Mouse (Mus musculus): ENCODE measurements around the gene Myo3a.
"Not testable (repeated sequence)": the region's sequence is repeated elsewhere in the genome, so short reads cannot be mapped to it uniquely, and the experiment has no call there.

Gene Myo3a

DNA sequence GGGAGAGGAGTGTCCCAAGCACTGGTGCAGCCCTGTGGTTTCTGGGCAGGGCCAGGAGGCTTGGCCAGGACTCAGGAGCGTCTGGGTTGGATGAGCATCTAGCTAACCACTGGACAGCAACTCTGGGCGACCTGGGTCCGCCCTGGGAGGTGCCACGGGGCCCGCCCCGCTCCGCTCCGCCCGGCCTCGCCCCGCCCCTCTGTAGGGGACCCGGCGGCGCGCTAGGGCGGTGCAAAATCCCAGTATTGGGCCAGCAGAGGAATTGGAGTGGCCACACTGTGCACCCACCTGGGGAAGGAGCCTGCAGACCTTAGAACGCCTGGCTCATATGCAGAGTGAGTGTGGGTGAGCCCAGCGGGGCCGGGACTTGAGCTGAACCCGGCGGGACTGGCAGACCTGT is at the start of gene Myo3a:
Gene Myo3a (plus strand): TSS at position 196 of the 400 bp plus-strand sequence.
- no peak for DNase-seq (ENCODE audit: low spot score in 2 of 2)

DNA sequence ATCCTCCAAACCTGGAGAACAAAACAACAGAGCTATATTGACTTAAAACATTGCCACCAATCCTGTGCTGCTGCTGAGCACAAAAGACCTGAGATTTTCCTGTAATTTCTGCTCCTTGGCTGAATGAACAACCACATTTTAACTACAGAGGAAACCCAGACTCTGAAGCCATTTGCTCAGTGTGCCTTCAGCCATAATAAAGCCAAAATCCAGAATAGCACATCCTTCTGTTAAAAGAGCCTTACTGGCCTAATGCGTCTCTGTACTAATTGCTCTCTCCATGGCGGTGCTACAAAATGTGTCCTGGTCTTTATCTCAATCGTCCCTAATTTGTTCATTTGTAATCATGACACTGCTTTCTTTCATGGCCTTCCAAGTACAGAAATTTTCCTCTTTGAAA is 23.2 kb downstream of the Myo3a start:
- DNase-seq (ENCODE audit: low spot score in 2 of 2), result no peak

DNA sequence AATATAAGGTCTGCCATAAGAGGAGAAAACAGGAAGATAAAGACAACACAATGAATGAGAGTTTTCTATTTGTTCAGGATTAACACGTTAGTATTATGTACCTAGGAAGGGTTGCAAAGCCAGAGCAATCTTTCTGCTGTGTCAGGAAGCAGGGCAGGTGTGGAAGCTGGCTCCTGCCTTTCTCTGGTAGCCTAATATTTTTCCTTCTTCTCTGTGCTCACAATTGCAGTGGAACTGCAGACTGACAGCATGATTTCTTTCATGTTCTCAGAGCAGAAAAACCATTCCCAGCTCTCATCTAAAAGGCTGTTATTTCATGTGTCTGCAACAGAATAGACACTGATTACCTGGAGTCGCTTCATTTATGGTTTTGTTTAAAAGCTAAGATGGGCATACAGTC is 23.7 kb downstream of the Myo3a start:
- no peak for DNase-seq (ENCODE audit: low spot score in 2 of 2)

DNA sequence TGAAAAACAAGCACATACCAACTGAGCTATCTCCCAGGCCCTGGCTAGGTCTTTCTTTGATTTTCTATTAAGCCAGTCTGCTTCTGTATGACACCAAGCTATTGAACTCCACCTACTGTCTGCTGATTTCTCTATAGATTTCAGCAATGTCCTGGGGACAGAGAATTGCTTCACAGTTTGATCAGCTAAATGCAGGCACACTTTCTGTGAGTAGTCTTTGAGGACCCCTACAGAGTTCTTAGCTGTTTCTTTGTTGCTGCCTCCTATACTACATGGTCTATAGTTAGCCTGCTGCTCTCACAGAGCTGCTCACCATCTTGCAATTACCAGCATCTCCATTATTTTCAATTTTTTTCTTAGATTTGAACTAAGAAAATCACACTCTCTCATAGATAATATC is 28.3 kb downstream of the Myo3a start:
- DNase-seq (ENCODE audit: low spot score in 2 of 2), result no peak

DNA sequence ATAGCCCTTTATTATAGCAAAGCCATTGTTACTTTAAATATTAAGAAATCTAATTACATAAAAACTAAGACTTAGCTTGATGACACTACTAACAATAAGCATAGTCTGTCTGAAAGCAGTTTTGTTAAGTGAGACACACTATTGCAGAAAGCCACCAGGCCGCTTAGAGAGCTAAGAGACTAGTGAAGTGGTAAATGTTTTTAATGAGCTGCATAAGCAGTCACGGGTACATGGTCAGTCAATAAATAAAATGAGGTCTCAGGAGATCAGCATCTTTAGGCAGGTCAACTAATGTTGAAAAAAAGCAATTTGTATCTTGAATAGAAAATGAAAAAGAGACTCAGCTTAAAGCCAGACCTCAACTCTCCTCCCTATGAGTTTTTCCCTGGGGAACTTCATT is 44.3 kb downstream of the Myo3a start:
- DNase-seq (ENCODE audit: low spot score in 2 of 2), result no peak

DNA sequence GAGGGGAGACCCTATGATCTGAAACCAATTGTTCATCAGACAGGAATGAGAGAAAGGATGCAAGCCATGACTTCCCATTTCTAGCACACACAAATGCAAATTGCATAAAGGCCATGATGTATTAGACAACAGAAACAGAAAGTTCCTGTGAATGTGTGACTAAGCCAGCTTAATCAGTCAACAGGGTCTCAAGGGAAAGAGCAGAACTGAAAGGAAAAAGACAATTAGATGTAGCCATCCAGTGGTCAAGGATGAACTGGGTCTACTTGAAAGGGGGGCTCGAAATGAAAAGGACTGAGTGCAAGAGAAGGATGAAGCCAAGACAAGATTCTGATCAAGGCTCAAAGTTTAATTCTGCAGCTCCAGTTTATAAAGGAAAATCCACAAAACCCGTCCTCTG is 58.1 kb downstream of the Myo3a start:
- no peak for DNase-seq (ENCODE audit: low spot score in 2 of 2)

DNA sequence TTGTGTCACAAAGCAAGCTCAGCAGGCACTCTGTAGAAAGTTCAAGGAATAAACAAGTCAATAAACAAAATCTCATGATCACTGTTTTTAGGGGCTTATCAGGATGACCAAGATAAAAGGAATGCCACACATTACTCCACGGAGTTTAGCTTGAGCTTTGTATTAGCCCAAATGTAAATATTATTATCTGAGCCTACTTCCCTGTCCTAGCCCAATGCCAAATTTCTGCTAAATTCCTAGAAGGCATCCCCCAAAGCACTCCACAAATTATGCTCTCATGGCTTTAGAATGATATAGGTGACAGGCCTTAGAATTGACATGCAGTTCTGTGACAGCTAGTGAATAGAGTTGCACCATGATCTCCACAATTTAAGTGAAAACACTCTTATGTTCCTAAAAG is 58.5 kb downstream of the Myo3a start:
- no peak for DNase-seq (ENCODE audit: low spot score in 2 of 2)

DNA sequence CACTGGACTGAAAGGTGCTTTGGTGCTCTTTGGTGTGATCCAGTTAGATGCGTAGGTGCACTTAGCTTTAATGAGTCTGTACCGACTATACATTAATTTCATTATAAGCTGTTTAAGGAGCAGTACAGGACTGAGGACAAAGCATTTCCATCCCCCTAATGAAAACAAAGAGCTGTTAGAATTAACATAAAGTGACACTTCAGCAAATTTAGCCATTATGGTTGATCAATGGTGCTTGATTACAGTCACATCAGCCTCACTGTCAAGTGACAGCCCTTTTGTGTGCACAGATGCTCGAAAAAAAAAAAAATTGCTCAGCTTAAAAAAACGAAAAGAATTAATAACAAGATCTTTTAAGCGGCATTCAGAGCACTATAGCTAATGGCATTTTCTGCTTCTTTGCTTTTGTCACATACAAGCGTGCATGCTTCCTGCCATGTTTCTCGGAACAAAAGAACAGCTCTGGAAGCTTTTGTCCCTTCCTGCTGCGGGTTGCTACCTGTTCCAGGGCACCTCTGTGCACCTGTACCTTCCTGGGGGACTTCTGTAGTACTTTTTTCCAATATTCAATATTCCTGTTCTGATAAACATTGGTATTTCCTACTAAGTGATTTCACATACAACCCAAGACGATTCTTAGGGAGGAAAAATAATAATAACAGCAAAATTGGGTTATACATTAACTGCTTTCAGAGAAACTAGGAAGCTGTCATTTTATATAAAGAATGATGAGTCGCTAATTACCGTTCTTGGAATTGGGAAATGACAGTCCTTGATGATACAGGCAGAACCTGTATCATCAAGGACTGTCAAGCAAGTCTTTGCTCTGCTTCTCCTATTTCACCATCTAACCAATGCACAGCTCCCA is 66.5 kb downstream of the Myo3a start:
- DNase-seq (ENCODE audit: low spot score in 2 of 2), result no peak

DNA sequence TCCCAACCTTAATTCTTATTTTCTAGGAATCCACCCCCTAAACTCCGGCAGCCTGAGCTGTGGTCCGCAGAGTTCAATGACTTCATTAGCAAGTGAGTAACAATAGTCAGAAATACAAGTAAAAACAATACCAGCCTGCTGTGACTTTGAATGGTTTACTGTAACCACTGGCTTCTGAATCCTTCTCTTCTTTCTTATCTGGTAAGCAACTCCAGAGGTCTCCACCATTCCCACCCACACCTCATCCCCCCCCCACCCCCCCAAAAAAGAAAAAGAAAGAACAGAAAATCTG is 67.1 kb downstream of the Myo3a start:
- no peak for DNase-seq (ENCODE audit: low spot score in 2 of 2)

DNA sequence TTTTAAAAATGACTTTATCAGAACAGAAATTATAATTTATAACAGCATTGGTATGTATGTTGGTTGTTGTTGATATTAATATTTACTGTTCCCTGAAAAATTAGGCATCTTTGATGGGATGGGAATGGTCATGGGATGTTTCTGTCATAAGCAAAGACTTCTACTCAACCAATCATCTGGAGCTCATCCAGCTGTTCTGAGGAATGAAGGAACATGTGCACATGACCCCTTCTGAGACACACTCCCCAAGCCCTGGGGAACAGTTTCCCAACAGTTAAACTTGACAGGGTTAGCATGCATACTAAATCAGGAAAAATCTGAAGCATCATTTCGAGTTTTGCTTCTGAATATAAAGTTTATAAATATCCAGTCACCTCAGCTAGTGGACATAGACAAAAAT is 70.6 kb downstream of the Myo3a start:
- no peak for DNase-seq (ENCODE audit: low spot score in 2 of 2)

DNA sequence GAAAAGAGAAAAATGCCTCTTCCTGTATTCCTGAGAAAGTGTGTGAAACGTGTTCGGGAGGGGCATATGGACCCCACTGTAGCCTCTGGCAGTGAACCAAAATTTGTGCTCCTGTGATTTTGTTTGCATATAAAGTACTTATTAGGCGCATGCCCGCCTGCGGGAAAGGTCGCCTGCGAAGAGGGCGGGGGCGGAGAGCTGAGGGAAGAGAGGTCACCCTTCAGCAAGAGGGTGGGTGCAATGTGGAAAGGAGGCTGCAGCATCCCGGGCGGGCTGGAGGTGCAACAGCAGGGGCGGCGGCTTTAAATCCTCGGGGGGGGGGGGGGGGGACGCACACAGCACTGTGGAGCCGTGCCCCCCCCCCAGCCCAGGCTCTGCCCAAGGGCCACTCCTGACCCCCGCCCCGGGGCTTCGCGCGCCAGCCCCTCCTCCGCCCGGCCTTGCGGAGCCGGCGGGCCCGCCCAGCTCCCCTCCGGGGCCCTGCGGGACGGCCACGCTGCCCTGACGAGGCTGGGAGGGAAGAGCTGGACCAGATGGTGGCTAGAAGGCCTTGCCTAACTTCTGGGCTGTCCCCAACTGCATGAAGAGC is 111.1 kb downstream of the Myo3a start:
- DNase-seq (ENCODE audit: low spot score in 2 of 2), result no peak

DNA sequence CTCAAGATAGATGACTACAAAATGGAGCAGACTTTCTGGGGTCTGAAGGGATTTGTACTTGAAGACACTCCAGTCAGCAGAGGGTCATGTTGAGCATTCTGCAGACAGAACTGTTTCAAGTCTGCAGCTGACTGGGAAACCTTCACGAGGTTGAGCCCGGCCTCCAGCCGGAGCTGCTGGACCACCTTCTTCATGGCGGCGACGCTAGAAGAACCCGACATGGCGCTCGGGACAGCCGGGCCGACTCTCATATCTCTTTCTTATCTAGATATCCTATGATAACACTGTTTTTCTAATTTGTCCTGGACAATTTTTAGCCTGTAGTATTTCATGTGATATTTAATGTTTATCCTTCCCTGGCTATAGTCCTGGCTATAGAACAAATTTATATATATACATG is 183.2 kb downstream of the Myo3a start:
- not testable (repeated sequence) for DNase-seq (ENCODE audit: low spot score in 2 of 2)

DNA sequence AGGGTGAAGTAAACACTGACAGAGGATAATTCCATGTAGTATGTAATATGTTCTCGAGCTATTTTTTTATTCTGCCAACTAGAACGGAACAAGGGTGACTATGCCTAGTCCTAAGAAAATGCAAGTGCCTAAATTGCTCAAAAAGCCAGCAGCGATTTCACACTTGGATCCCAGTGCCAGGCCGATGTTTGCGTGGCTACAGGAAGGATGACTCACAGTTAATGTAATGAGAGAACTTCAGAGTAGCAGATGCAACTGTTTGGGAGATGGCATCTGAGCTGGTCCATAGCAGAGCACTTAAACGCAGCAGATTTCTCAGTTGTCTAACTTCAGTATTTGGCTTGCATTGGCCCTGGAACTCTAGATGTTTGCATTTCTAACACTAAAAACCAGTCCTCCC is 321.1 kb downstream of the Myo3a start:
- DNase-seq (ENCODE audit: low spot score in 2 of 2), result no peak

DNA sequence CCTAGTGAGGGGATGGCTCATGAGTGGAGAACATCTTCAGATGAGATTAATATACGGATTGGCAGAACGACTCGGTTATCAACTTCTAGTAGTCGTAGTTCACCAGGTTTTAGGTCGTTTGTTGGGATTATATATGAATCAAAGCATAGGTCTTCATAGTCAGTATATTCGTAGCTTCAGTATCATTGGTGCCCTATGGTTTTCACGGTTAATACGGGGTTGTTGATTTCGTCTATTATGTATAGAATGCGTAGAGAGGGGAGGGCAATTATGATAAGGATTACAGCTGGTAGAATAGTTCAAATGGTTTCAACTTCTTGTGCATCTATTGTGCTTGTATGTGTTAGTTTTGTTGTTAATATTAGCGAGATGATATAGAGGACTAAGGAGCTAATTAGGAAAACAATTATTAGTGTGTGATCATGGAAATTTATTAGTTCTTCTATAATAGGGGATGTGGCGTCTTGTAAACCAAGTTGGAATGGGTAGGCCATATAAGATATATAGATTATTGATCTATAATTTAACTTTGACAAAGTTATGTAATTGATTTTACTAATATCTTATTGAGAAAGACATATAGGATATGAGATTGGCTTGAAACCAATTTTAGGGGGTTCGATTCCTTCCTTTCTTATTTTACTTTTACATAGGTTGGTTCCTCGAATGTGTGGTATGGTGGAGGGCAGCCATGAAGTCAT is 360.3 kb downstream of the Myo3a start:
- not testable (repeated sequence) for DNase-seq (ENCODE audit: low spot score in 2 of 2)

DNA sequence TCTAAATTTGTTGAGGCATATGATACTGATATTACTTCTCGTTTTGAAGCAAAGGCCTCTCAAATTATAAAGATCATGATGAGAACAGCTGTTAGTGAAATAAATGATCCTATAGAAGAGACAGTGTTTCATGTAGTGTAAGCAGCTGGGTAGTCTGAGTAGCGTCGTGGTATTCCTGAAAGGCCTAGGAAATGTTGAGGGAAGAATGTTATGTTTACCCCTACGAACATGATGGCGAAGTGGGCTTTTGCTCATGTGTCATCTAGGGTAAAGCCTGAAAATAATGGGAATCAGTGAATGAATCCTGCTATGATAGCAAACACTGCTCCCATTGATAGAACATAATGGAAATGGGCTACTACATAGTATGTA is 360.9 kb downstream of the Myo3a start:
- not testable (repeated sequence) for DNase-seq (ENCODE audit: low spot score in 2 of 2)

DNA sequence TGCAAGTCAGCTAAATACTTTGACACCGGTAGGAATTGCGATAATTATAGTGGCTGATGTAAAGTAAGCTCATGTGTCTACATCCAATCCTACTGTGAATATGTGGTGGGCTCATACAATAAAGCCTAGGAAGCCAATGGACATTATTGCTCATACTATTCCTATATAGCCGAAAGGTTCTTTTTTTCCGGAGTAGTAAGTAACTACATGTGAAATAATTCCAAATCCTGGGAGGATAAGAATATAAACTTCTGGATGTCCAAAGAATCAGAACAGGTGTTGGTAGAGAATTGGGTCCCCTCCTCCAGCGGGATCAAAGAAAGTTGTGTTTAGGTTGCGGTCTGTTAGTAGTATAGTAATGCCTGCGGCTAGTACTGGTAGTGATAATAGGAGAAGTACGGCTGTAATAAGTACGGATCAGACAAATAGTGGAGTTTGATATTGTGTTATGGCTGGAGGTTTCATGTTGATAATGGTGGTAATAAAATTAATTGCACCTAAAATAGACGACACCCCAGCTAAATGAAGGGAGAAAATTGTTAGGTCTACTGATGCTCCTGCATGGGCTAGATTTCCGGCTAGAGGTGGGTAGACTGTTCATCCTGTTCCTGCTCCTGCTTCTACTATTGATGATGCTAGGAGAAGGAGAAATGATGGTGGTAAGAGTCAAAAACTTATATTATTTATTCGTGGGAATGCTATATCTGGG is 361.5 kb downstream of the Myo3a start:
- not testable (repeated sequence) for DNase-seq (ENCODE audit: low spot score in 2 of 2)

DNA sequence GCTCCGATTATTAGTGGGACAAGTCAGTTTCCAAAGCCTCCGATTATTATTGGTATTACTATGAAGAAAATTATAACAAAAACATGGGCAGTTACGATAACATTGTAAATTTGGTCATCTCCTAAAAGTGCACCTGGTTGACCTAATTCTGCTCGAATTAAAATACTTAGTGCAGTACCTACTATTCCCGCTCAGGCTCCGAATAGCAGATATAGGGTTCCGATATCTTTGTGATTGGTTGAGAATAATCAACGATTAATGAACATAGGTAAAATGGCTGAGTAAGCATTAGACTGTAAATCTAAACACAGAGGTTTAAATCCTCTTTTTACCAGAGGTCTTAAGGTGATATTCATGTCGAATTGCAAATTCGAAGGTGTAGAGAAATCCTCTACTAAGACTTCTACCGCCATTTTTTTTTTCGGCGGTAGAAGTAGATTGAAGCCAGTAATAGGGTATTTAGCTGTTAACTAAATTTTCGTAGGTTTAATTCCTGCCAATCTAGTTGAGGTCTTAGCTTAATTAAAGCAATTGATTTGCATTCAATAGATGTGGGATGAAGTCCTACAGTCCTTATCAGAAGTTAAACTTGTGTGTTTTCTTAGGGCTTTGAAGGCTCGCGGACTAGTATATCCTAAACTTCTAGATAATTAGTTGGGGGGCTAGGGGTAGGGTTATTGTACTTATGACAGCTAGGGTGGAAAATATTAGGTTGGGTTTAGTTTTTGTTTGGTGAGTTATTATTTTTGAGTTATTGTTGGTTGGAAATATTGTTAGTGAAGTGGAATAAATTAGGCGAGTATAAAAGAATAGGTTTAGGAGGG is 362.3 kb downstream of the Myo3a start:
- DNase-seq (ENCODE audit: low spot score in 2 of 2), result not testable (repeated sequence)

DNA sequence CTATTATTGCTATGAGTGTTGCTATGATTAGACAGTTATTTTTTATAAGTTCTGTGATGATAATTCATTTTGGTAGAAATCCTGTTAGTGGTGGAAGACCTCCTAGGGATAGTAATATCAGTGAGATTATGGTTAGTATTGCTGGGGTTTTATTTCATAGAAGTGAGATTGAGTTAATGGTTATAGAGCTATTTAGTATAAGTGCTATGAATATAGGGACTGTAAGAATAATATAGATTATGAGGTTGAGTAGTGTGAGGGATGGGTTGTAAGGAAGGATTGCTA is 362.8 kb downstream of the Myo3a start:
- no peak for DNase-seq (ENCODE audit: low spot score in 2 of 2)

DNA sequence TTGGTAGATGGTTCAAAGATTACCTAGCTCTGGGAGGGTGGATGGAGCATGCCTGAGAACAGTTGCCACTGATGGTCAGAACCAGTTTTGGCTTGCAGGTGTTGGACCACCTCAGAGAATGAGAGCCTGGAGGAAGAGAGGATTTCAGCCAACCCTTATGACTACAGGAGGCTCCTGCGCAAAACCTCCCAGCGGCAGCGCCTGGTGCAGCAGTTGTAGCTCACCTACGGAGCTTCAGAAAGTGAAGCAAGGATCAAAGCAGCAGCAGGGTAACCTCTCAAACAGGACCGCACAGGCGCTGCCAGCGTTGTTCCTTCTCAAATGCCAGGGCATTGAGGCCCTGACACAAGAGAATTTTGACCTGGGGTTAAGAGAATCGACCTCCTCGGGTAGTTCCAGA is 390.6 kb downstream of the Myo3a start:
- DNase-seq (ENCODE audit: low spot score in 2 of 2), result no peak

DNA sequence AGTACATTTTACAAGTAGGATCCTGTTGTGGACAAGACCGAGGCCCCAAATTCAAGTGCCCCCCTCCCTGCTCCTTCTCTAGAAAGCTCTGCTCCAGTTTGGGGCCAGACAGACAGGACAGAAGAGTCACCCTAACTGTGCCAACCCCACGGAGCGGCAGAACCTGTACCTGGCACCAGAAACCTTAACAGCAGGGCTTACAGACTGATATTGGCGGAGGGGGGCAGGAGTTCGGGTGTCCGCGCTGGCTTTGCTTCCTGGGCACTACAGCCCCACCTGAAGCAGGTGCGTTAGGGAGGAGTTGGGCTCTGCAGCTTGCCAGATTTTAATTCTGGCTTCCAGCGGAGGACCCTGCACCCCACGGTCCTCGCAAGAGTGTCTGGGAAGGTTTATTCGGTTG is 392.1 kb downstream of the Myo3a start:
- no peak for DNase-seq (ENCODE audit: low spot score in 2 of 2)

DNA sequence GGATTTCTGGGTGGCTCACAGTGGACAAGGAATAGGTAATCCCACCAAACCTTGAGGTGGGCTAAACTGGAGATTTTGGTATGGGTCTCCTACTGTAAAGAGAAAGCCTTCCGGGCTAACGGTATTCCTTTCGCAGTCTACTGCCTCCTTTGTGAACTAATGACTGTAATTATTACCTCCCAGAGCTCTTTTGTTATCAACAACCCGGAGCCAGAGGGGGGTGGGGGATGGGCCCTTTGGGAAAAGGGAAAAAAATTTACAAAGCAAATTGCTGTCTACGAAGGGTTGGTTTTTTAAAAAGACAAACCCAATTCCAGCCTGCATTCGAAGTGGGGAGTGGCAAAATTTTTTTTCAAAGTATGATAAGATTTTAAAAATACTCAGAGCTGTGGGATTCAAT is 392.7 kb downstream of the Myo3a start:
- DNase-seq (ENCODE audit: low spot score in 2 of 2), result no peak

DNA sequence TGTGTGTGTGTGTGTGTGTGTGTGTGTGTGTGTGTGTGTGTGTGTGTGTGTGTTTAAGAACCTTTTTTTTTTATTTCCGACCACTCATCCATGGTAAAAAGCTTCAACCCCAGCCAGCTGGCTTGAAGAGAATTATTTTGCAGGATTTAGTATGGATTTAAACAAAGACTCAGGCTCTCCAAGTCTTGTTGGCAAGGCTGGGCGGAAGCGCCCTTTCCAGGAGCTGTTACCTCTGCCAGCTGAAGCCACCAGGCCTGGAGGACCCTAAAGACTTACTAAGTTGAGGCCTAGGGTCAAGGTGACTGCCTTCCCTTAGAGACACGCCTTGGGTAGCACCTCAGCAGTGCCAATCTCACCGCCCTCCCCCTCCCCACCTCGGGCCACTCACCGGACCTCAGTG is 393.2 kb downstream of the Myo3a start:
- no peak for DNase-seq (ENCODE audit: low spot score in 2 of 2)
